Mouse (Mus musculus) ES-Bruce4 (cell line): Measurements from ENCODE around the gene Sde2. TPM values are rescaled to one million over a fixed set of nuclear protein-coding genes. Genes with fewer than 3 reads are reported as not detected.

Experiments
- H3K27ac ChIP-seq: 2 replicates; pipeline ENCODE4 v1.5.1; 2012; ENCODE audit warnings: low read length, inconsistent platforms; ENCODE audit not compliant: insufficient read depth
- H3K27me3 ChIP-seq: 2 replicates; pipeline ENCODE4 v1.6.1; 2012; ENCODE audit warnings: mild to moderate bottlenecking, low read length, inconsistent platforms; ENCODE audit not compliant: control insufficient read depth, poor library complexity, insufficient read depth, severe bottlenecking
- H3K36me3 ChIP-seq: 2 replicates; pipeline ENCODE4 v1.6.1; 2012; ENCODE audit warnings: inconsistent platforms, mild to moderate bottlenecking, low read length, moderate library complexity; ENCODE audit not compliant: control insufficient read depth, poor library complexity, insufficient read depth, severe bottlenecking
- H3K4me1 ChIP-seq: one replicate; pipeline ENCODE4 v1.8.1; 2011; ENCODE audit warnings: low read length; ENCODE audit not compliant: control insufficient read depth, insufficient read depth
- H3K4me3 ChIP-seq: 2 replicates; pipeline ENCODE4 v1.5.1; 2011; ENCODE audit warnings: low read depth, mild to moderate bottlenecking, low read length
- H3K9ac ChIP-seq: 2 replicates; pipeline ENCODE4 v1.6.1; 2012; ENCODE audit warnings: low read depth, mild to moderate bottlenecking, inconsistent platforms; ENCODE audit not compliant: poor library complexity, severe bottlenecking
- H3K9me3 ChIP-seq: replicated peaks from 2 replicates; pipeline ENCODE4 v1.6.1; 2012; ENCODE audit warnings: mild to moderate bottlenecking, low read length, inconsistent platforms; ENCODE audit not compliant: control insufficient read depth, poor library complexity, insufficient read depth, severe bottlenecking
- CTCF ChIP-seq: IDR thresholded peaks from one replicate; pipeline ENCODE4 v1.8.1; 2011; ENCODE audit warnings: low read depth, low read length
- EP300 ChIP-seq: IDR thresholded peaks from 2 replicates; pipeline ENCODE4 v1.6.1; 2011; ENCODE audit warnings: low read depth, low read length; ENCODE audit not compliant: insufficient read depth
- POLR2A ChIP-seq: IDR thresholded peaks from one replicate; pipeline ENCODE4 v1.8.1; 2011; ENCODE audit warnings: low read length; ENCODE audit not compliant: insufficient read depth
- polyA plus RNA-seq: library from polyadenylated mRNA; stranded (reverse); fragments of >200 nt; gene quantifications from 2 replicates; pipeline ENCODE4 v1.2.4, GENCODE M21; 2011; ENCODE audit warnings: low read depth; ENCODE audit not compliant: missing spikeins, insufficient read depth, insufficient read length

The Sde2 gene
- polyA plus RNA-seq, 1 experiment = 35.0 TPM

- H3K27ac ChIP-seq = no peak overlapping the region
- peaks cover 22% of the 10 kb centered on the region for H3K36me3 ChIP-seq
- TF ChIP-seq POLR2A = no peak
- peaks cover 4% of the 10 kb centered on the region for H3K4me1 ChIP-seq
- H3K9ac ChIP-seq = peak overlapping the region; percentile 13; the same call in 1 of the 2 replicates
- H3K9me3 ChIP-seq = no peaks in the 10 kb centered on the region
- H3K4me3 ChIP-seq = peak overlapping the region; percentile 37
- H3K27me3 ChIP-seq = no peaks in the 10 kb centered on the region
Measured at GRCm38 (mm10) chr1:180906461-180907147, 55.7 kb downstream of the Sde2 start.

GRCm38 (mm10) chr1:180911138-180911537 is 60.2 kb downstream of the Sde2 start:
- H3K27ac ChIP-seq = no peak overlapping the region
- peaks cover 3% of the 10 kb centered on the region for H3K4me1 ChIP-seq
- TF ChIP-seq CTCF (peak; percentile 38), EP300 (no peak)
- no peaks in the 10 kb centered on the region for H3K9me3 ChIP-seq
- no peaks in the 10 kb centered on the region for H3K27me3 ChIP-seq
- no peak overlapping the region for H3K4me3 ChIP-seq
- peaks cover 20% of the 10 kb centered on the region for H3K36me3 ChIP-seq
- 0 out of 2 replicates have a peak overlapping the region, but pooled peaks have one; percentile 18 for H3K9ac ChIP-seq

DNA sequence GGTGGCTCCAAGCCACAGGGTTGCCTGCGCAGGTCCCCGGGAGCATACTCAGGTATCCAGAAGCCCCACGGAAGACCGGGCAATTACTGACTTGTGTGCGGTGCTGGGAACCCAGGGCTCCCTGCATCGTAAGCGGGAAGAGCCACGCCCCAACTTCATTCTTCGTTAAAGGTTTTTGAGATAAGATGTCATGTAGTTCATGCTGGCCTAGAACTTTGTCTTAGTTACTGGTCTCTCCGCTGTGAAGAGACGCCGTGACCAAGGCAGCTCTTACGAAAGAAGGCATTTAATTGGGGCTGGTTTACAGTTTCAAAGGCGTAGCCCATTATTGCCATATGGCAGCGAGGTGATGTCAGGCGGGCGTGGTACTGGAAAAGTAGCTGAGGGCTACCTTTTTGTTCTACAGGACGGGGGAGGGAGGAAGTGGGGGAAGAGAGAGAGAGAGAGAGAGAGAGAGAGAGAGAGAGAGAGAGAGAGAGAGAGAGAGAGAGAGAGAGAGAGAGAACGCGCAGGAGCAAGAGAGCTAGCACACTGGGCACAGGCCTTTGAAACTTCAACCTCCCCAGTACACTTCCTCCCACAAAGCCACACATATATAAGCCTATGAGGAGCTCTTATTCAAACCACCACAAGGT is 60.8 kb downstream of the Sde2 start:
- Histone ChIP-seq H3K27me3 (no peaks in the 10 kb centered on the region), H3K4me1 (peaks cover 3% of the 10 kb centered on the region), H3K27ac (no peak overlapping the region), H3K9ac (peak overlapping the region; percentile 18; the same call in 1 of the 2 replicates), H3K4me3 (no peak overlapping the region; the same call in 1 of the 2 replicates), H3K9me3 (no peaks in the 10 kb centered on the region), H3K36me3 (peaks cover 15% of the 10 kb centered on the region)
- TF ChIP-seq CTCF = no peak

DNA sequence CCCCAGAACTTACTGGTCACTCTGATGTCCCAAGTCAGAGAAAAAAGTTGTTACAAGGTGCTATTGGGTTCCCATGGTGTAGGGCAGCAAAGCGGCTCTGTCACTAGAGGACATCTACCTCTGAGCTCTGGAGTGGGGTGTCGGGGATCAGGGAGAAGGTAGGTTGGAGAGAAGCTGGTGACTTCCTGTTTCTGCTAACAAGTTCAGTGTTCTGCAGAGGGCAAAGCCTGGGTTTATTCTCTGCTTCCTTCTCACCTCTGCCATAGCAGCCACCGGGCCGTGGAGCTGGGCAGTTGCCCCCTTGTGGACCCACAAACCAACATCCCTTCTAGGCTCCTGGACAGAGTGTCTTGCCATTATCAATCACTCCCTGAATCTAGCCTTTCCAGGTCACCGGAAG is 61.9 kb downstream of the Sde2 start:
- Histone ChIP-seq H3K36me3 (peaks cover 5% of the 10 kb centered on the region), H3K27me3 (no peaks in the 10 kb centered on the region), H3K27ac (no peak overlapping the region), H3K4me1 (no peaks in the 10 kb centered on the region), H3K9ac (no peak overlapping the region), H3K9me3 (no peaks in the 10 kb centered on the region), H3K4me3 (no peak overlapping the region)
- TF ChIP-seq CTCF (no peak), POLR2A (no peak)

DNA sequence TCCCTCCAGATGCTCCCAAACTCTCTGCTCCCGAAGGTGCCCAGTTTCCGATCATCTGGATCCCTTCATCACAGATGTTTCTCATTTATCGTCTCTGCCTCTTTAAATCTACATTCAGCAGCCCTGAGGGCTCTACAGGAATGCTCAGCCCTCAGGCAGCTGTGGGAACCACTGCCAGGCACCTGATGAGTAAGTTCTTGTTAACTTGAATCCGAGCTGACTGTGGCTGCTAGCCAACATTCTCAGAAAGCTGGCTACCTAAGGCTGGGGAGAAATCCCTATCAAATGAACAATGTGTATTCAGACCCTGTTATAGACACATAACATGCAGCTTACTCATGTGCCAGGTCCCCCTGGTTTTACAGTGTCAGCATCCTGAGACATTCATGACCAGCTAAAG is 62.9 kb downstream of the Sde2 start:
- no peaks in the 10 kb centered on the region for H3K9me3 ChIP-seq
- TF ChIP-seq POLR2A (no peak), EP300 (no peak), CTCF (no peak)
- H3K4me3 ChIP-seq = no peak overlapping the region
- no peaks in the 10 kb centered on the region for H3K36me3 ChIP-seq
- H3K4me1 ChIP-seq = no peaks in the 10 kb centered on the region
- H3K27me3 ChIP-seq = no peaks in the 10 kb centered on the region
- no peak overlapping the region for H3K9ac ChIP-seq
- no peak overlapping the region for H3K27ac ChIP-seq

DNA sequence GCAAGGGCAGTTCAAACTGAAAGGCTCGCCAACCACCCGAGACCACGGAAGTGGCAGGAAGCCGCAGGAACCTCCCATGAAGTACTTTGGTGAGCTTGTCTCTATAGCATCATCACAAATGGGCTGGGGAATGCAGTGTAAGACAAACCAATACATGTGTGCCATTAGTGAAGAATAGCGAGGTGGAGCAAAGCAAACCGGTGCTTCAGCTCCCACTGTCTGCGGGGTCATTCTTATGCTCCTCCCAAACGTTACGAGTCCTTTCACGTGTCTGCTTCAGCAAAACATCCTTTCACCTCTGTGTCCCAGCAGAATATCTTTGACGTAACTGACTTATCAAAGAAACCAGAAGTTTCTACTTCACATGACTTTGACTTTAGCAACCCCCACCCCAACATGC is 65.5 kb downstream of the Sde2 start:
- no peaks in the 10 kb centered on the region for H3K36me3 ChIP-seq
- no peak overlapping the region for H3K4me3 ChIP-seq
- no peak overlapping the region for H3K9ac ChIP-seq

More for the DNA sequence above, 65.5 kb downstream of the Sde2 start:
- H3K9me3 ChIP-seq = no peaks in the 10 kb centered on the region
- H3K4me1 ChIP-seq = no peaks in the 10 kb centered on the region
- H3K27me3 ChIP-seq = no peaks in the 10 kb centered on the region
- TF ChIP-seq EP300 = no peak
- TF ChIP-seq POLR2A = no peak
- TF ChIP-seq CTCF = no peak
- H3K27ac ChIP-seq = no peak overlapping the region
